Mouse (Mus musculus) testis, adult 2 months (tissue): ENCODE measurements at regions not wholly inside any gene's neighbourhood (a gene's known extent, or its start where the extent isn't known, plus 50 kb on each side); places are given as distances from the start of the nearest gene placed in this dataset.

Experiments
- CTCF ChIP-seq: fragments of 200-500 bp; IDR thresholded peaks from 2 replicates; pipeline ENCODE4 v1.5.1; 2012; ENCODE audit warnings: low read depth, mild to moderate bottlenecking, inconsistent platforms, low read length, moderate library complexity; ENCODE audit not compliant: control insufficient read depth, insufficient read depth, insufficient replicate concordance
- POLR2A ChIP-seq: fragments of 200-500 bp; IDR thresholded peaks from 2 replicates; pipeline ENCODE4 v1.6.1; 2012; ENCODE audit warnings: low read depth, mild to moderate bottlenecking, inconsistent platforms, low read length, moderate library complexity; ENCODE audit not compliant: control insufficient read depth

GRCm38 (mm10) chr15:52425976-52426375, 1458.7 kb upstream of the Gm7489 start:
- TF ChIP-seq POLR2A (no peak), CTCF (no peak)
